Mouse (Mus musculus): ENCODE data around the gene Rabep2. TPM values are rescaled to one million over a fixed set of nuclear protein-coding genes. Genes with fewer than 3 reads are reported as not detected.
A peak's percentile ranks its signal among the peaks of the same experiment; 100 is the strongest.

Gene Rabep2
- total RNA-seq, 1 experiment from 2014 or later = 82.6 TPM

DNA sequence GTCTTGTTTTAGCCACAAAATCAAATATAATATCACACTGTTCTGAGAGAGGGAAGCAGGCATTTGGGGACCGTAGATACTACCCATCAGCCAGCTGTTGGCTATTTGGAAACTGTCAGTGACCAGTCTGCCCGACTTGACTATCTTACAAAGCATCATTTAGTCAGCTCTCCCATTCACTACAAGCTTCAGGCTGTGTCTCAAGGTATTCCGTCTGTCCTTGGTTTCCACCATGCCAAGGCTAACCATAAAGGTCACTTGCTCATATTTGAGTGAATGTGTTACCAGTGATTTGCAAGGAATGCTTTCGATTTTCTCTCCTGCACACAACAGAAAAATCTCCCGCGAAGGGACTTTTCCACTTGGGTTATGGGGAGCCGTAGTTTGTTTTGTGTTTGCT lies 6.2 kb downstream of the Rabep2 start:
- no peak for DNase-seq

DNA sequence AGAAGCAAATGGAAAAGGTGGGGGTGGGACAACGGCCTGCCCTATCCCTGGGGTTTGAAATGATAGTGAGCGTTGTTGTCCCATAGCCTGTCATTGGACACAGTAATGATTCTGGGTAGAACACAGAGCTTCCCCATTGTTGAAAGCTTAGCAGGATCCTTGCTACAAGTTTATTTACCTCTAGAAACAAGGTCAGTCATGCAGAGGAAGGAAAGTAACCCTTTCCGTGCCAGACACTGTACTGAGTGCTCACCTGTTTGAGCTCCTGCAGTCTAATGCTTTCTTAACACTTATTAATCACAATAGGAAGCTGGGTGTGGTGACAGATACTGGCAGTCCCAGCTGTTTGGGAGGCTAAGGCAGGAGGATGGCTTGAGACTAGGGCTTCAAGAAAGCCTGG lies 7.2 kb downstream of the Rabep2 start:
- no peak for DNase-seq

DNA sequence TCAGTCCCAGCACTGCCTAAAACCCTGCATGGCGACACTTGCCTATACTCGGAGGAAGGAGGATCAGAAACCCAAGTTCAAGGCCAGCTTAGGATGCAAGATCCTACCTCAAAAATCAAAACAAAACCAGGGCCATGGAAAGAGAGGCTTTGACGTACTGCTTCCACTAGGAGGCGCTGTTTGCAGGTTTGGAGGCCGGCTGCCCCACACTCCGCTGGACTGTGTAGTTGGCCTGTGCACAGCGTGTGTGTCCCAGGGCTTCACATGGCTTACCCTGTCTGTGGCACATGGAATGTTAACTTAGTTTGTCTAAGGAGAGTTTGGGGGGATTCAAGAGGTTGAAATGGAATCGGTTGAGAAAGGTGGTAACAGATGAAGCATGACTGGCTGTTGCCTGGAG lies 8.3 kb downstream of the Rabep2 start:
- DNase-seq = peak; percentile 74

DNA sequence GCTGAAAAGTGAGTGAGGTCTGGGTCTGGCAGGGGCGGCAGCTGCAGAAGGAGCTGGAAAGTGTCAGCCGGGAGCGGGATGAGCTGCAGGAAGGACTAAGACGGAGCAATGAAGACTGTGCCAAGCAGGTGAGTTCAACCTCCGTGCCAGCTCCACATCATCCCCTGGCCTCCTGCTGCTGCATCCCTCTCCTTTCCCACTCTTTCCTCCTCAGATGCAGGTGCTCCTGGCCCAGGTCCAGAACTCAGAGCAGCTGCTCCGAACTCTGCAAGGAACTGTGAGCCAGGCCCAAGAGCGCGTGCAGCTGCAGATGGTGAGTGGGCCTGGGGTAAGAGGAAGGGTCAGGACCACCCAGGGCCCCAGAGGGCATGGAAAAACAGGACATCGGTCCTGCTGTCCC lies 11.6 kb downstream of the Rabep2 start:
- DNase-seq = no peak

DNA sequence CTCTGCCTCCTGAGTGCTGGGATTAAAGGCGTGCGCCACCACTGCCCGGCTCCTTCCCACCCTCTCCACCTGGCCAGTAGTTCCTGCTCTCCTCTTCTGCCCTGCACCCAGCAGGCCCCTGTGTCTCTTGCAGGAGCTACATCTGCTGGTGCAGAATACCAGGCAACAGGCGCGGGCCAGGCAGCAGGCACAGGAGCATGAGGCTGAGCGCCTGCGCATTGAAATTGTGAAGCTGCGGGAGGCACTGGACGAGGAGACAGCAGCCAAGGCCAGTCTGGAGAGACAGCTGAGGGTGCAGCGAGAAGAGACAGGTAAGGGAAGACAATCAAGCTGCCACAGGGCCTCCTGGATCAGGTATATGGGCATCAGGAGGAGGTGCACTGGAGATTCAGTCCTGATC lies 15.4 kb downstream of the Rabep2 start:
- DNase-seq = no peak

- DNase-seq = no peak
Observed at GRCm38 (mm10) chr7:126444536-126444935, 16.0 kb downstream of the Rabep2 start.

- no peak for DNase-seq
Observed at GRCm38 (mm10) chr7:126445104-126445815, 16.7 kb downstream of the Rabep2 start.

DNA sequence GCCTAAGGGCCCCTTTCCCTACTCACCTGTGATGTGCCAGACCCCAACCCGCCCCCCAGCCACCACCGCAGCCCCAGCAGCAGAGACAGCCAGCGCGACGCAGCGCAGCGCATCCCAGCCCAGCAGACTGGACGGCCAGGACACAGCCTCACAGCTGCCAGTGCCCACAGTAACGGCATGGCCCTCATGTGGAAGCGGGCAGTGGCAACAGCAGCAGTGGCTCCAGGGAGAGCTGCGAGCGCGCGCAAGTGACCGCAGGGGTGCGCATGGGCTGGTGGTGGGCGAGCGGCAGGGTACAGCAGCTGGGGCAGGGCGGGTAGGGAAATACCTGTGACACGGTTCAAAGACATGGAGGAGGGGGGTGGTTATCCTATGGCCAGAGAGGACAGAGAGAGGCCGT lies 17.7 kb downstream of the Rabep2 start:
- DNase-seq = no peak

DNA sequence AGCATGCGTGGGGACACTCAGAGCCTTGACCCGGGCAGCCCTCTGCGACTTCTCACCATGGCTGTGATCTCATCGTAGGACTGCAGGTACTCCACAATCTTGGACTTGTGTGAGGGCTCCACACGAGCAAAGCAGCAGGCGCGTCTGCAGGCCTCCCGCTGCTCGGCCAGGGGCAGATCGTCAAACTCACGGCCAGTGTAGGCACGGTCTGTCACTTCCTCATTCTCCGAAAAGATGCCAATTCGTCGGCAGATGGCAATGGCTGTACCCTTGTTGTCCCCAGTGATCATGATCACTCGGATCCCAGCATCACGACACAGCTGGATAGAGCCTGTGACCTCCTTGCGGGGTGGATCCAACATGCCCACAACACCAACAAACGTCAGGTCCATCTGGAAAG lies 19.9 kb downstream of the Rabep2 start:
- no peak for DNase-seq

- DNase-seq = no peak
Observed at GRCm38 (mm10) chr7:126449991-126450390, 21.4 kb downstream of the Rabep2 start.

DNA sequence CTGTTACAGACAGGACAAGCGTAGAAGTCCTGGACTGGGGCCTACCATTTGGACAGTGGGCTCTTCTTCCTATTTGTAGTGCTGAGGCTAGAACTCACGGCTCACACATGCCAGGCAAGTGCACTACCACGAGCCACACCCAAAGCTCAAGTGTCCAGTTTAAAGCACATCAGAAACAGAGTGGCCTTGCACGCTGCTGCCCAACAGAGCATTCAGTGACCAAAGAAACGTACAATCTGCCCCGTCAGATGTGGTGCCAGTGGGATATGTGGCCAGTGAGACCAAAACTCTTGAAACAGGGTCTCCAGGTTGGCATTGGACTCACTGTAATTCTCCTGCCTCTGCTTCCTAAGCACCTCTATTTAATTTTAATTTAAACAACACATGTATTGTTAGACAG lies 22.1 kb downstream of the Rabep2 start:
- DNase-seq = no peak

DNA sequence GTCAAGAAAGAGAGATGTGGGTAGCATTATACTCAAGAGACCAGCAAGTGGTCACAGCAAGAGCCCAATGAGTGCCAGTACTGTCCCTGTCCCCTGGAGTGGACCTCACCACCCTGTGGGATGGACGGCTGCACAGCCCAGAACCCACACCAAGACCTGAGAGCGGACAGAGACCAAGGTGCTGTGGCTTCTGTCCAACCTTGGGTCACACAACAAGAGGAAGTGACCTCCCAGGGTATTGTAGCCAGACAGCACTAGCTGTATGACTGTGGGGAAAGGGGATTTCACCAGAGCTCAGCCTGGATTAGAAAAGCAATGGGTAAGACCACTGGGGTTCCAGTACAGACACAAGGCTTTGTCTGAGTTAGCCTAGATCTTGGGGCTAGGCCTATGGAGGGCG lies 23.7 kb downstream of the Rabep2 start:
- no peak for DNase-seq

- no peak for DNase-seq
Observed at GRCm38 (mm10) chr7:126453861-126454260, 25.3 kb downstream of the Rabep2 start.

DNA sequence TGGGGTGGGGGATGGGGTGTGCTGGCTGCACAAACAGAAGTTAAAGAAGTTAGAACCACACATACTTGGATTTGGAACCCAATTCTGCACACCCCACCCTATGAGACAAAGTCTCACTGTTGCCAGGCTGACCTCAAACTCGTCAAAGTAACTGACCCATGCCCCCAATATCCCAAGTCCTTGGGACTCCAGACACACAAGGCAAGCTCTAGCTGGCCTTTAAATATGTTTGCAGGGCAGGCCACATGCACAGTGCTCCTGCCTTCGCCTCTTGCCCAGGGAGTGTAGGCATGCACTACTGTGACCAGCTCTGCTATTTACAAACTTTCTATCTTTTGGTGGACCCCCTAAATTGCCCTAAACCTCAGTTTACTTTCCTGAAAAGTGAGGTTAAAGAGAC lies 26.7 kb downstream of the Rabep2 start:
- no peak for DNase-seq

GRCm38 (mm10) chr7:126456382-126457266 lies 28.1 kb downstream of the Rabep2 start:
- DNase-seq = no peak

DNA sequence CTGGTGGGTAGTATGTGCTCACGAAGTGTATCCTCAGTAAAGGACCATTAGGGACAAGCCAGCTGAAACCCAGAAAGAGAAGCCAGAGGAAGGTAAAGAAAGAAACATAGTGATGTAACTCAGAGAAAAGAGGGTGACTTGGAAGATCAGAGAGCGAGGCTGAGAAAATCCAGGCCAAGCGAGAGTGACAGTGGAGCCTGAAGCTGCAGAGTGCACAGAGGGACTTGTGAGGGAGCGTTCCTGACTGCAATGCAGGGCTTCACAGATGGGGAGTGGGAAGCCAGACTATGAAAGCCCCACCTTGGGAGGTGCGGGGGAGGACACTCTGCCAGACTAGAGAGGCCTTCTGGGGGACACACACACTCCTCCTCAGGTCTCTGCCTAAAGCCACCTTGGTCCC lies 29.7 kb downstream of the Rabep2 start:
- no peak for DNase-seq

GRCm38 (mm10) chr7:126458844-126459618 lies 30.5 kb downstream of the Rabep2 start:
- DNase-seq = no peak

GRCm38 (mm10) chr7:126460623-126461399 lies 32.3 kb downstream of the Rabep2 start:
- no peak for DNase-seq

DNA sequence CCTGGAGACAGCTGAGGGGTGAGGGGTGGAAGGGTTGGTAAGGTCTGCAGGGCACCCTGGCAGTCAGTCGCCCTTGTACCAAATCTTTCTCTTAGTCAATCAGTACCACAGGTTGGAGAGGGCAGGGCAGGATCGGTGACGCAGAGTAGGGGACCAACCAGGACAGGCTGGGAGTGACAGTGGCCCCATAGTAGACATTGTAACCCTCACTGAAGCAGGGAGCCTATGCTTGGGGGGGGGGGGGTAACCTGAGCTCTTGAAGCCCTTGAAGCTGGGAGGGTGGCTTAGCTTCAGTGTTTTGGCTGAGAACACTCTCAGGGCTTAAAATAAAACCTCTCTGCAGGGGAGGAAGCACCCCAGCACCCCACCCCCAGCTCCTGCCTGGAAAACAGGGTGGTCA lies 33.1 kb downstream of the Rabep2 start:
- no peak for DNase-seq

DNA sequence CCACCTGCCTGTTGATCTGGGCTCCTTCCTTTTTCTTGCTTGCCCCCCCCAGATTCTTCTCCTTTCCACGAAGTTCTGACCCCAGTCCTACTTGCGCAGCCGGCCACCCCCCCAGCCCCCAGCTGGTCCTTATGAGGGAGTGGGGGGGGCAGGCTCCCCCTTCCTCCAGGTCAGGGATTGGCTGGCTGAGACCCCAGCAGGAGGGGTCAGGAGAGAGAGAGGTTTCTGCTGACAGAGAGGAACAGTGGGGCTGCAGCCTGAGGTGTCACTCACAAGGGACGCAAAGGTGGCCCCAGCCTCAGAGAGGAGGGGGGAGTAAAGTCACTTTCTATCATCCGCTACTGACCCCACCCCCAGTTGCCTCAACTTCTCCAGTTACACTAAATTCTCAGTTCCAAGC lies 34.4 kb downstream of the Rabep2 start, which contains the start of gene Atp2a1:
TSS of gene Atp2a1 (minus strand) at position 105 of the 400 bp plus-strand sequence.
- no peak for DNase-seq

DNA sequence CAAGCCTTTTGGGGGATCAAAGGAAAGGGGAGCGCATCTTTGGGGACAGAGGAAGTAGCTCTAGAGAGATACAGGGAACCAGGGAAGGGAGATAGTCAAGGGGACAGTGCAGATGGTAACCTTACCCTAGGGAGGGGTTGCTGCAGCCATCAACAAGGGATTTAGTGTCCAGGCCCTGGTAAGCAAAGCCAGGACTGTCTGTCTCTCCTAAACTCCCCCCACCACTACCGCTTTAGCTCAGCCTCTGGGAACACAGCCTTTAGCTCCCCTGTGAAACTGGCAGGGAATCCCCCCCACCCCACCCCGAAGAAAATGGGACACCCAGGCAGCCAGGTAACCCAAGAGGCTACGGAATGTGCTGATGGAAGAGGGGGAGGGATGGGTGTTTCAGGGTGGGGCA lies 35.0 kb downstream of the Rabep2 start:
- no peak for DNase-seq

DNA sequence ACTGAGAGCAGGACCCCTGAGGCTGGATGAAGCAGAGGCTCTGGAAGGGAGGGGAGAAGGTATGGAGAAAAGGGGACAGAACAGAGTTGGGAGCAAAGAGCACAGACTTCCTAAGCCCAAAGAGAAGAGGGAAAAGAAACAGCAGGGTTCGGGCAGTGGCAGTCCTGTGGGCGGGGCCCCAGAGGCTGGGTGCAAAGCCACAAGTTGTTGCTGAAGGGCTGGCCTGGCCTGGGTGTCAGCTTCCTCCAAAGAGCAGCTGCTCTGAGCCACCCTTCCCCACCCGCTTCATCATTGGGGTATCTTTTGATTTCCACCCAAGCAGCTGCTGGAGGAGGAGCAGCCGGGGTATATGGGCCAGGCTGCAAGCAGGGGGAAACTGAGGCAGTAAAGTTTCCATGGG lies 35.6 kb downstream of the Rabep2 start:
- no peak for DNase-seq
